Mouse (Mus musculus) forebrain, embryonic 15.5 days (tissue): ENCODE measurements around the gene Tmem213. TPM values are rescaled to one million over a fixed set of nuclear protein-coding genes. Genes with fewer than 3 reads are reported as not detected.

ENCODE experiments used
- ATAC-seq: fragments of 200-750 bp; cut with Nextera tagmentation; replicated peaks from 2 replicates; pipeline ENCODE4 v1.8.0; 2017; ENCODE audit warnings: mild to moderate bottlenecking, moderate TSS enrichment, moderate library complexity
- H3K27ac ChIP-seq: fragments of 300-500 bp; sonication (generic); replicated peaks from 2 replicates; pipeline ENCODE4 v1.5.1; 2015; ENCODE audit warnings: mild to moderate bottlenecking, inconsistent platforms
- H3K27me3 ChIP-seq: fragments of 300-500 bp; sonication (generic); 2 replicates; pipeline ENCODE4 v1.6.1; 2015; ENCODE audit warnings: inconsistent platforms
- H3K36me3 ChIP-seq: fragments of 300-500 bp; sonication (generic); 2 replicates; pipeline ENCODE4 v1.6.1; 2015; ENCODE audit warnings: mild to moderate bottlenecking, inconsistent platforms
- H3K4me1 ChIP-seq: fragments of 300-500 bp; sonication (generic); 2 replicates; pipeline ENCODE4 v1.6.1; 2015; ENCODE audit warnings: inconsistent platforms
- H3K4me2 ChIP-seq: fragments of 300-500 bp; sonication (generic); replicated peaks from 2 replicates; pipeline ENCODE4 v1.6.1; 2015; ENCODE audit warnings: mild to moderate bottlenecking, inconsistent platforms
- H3K4me3 ChIP-seq: fragments of 300-500 bp; sonication (generic); 2 replicates; pipeline ENCODE4 v1.5.1; 2015; ENCODE audit warnings: mild to moderate bottlenecking, inconsistent platforms
- H3K9ac ChIP-seq: fragments of 300-500 bp; sonication (generic); replicated peaks from 2 replicates; pipeline ENCODE4 v1.6.1; 2015; ENCODE audit warnings: mild to moderate bottlenecking, inconsistent platforms
- H3K9me3 ChIP-seq: fragments of 300-500 bp; sonication (generic); 2 replicates; pipeline ENCODE4 v1.6.1; 2016; ENCODE audit warnings: inconsistent platforms
- WGBS: fragments of 180-500 bp; shearing (Covaris S2); methylation state at CpG from one replicate; pipeline ENCODE4 v1.1.7; 2015; ENCODE audit warnings: mixed read lengths; 5-methylcytosine and 5-hydroxymethylcytosine counted together
- polyA plus RNA-seq: library from polyadenylated mRNA; unstranded; fragments of >200 nt; fragmentation: Nextera tagmentation; extraction: Ambion mirVana; gene quantifications from 2 replicates; pipeline ENCODE4 v1.2.1, GENCODE M21; 2015

Gene Tmem213
- polyA plus RNA-seq, 1 experiment from 2014 or later = not detected

GRCm38 (mm10) chr6:38120681-38121371 is 11.8 kb downstream of the Tmem213 start:
- Histone ChIP-seq H3K9ac (no peak overlapping the region), H3K4me3 (no peak overlapping the region), H3K9me3 (no peaks in the 10 kb centered on the region), H3K4me2 (no peak overlapping the region), H3K36me3 (peaks cover 16% of the 10 kb centered on the region), H3K27me3 (no peaks in the 10 kb centered on the region), H3K27ac (no peak overlapping the region), H3K4me1 (no peaks in the 10 kb centered on the region)
- no peak for ATAC-seq
- WGBS = 83% methylated on average over 9 of the region's 9 CpGs

GRCm38 (mm10) chr6:38121843-38122242 is 12.8 kb downstream of the Tmem213 start:
- H3K4me2 ChIP-seq = no peak overlapping the region

GRCm38 (mm10) chr6:38122791-38123190 is 13.7 kb downstream of the Tmem213 start:
- Histone ChIP-seq H3K36me3 (peaks cover 29% of the 10 kb centered on the region), H3K4me1 (no peaks in the 10 kb centered on the region)

More at GRCm38 (mm10) chr6:38121843-38122242, 12.8 kb downstream of the Tmem213 start:
- no peaks in the 10 kb centered on the region for H3K27me3 ChIP-seq
- peaks cover 23% of the 10 kb centered on the region for H3K36me3 ChIP-seq
- H3K9me3 ChIP-seq = no peaks in the 10 kb centered on the region
- no peak overlapping the region for H3K9ac ChIP-seq
- no peak overlapping the region for H3K4me3 ChIP-seq
- ATAC-seq = no peak
- no peaks in the 10 kb centered on the region for H3K4me1 ChIP-seq
- no peak overlapping the region for H3K27ac ChIP-seq
- 90% methylated on average over 5 of the region's 5 CpGs for WGBS

GRCm38 (mm10) chr6:38123471-38124206 is 14.6 kb downstream of the Tmem213 start:
- no peak overlapping the region for H3K27ac ChIP-seq
- peaks cover 37% of the 10 kb centered on the region for H3K36me3 ChIP-seq
- H3K4me3 ChIP-seq = no peak overlapping the region
- H3K4me1 ChIP-seq = no peaks in the 10 kb centered on the region
- no peak for ATAC-seq
- H3K9ac ChIP-seq = no peak overlapping the region
- H3K9me3 ChIP-seq = no peaks in the 10 kb centered on the region
- no peaks in the 10 kb centered on the region for H3K27me3 ChIP-seq
- 81% methylated on average over 18 of the region's 18 CpGs for WGBS
- no peak overlapping the region for H3K4me2 ChIP-seq

More at GRCm38 (mm10) chr6:38122791-38123190, 13.7 kb downstream of the Tmem213 start:
- Histone ChIP-seq H3K4me2 (no peak overlapping the region), H3K4me3 (no peak overlapping the region), H3K9me3 (no peaks in the 10 kb centered on the region), H3K27me3 (no peaks in the 10 kb centered on the region), H3K9ac (no peak overlapping the region), H3K27ac (no peak overlapping the region)
- no peak for ATAC-seq
- whole genome bisulfite sequencing = 73% methylated on average over 6 of the region's 6 CpGs

GRCm38 (mm10) chr6:38124207-38124835 is 15.3 kb downstream of the Tmem213 start, which contains the start of gene Atp6v0a4:
Gene Atp6v0a4, minus strand, starts transcription at chr6:38124586.
- Histone ChIP-seq H3K27ac (no peak within 1 kb of the TSS), H3K4me1 (no peaks in the 10 kb centered on the region), H3K36me3 (peaks cover 40% of the 10 kb centered on the region), H3K27me3 (no peaks in the 10 kb centered on the region), H3K4me3 (no peak within 1 kb of the TSS), H3K9me3 (no peaks in the 10 kb centered on the region), H3K9ac (no peak within 1 kb of the TSS), H3K4me2 (no peak within 1 kb of the TSS)
- WGBS = 93% methylated on average over 7 of the region's 7 CpGs
- ATAC-seq = no peak

- Histone ChIP-seq H3K9me3 (no peaks in the 10 kb centered on the region), H3K36me3 (peaks cover 46% of the 10 kb centered on the region), H3K4me1 (no peaks in the 10 kb centered on the region), H3K4me2 (no peak overlapping the region), H3K4me3 (no peak overlapping the region), H3K9ac (no peak overlapping the region), H3K27ac (no peak overlapping the region), H3K27me3 (no peaks in the 10 kb centered on the region)
- ATAC-seq = no peak
- 97% methylated on average over 5 of the region's 5 CpGs for WGBS
These were observed 15.8 kb downstream of the Tmem213 start for GRCm38 (mm10) chr6:38124882-38125281.

- no peak overlapping the region for H3K27ac ChIP-seq
- H3K9ac ChIP-seq = no peak overlapping the region
- H3K36me3 ChIP-seq = peaks cover 52% of the 10 kb centered on the region
- H3K4me3 ChIP-seq = no peak overlapping the region
- no peaks in the 10 kb centered on the region for H3K9me3 ChIP-seq
- H3K27me3 ChIP-seq = no peaks in the 10 kb centered on the region
- ATAC-seq = no peak
- 92% methylated on average over 3 of the region's 3 CpGs for WGBS
- H3K4me2 ChIP-seq = no peak overlapping the region
- H3K4me1 ChIP-seq = no peaks in the 10 kb centered on the region
These were observed 16.4 kb downstream of the Tmem213 start for GRCm38 (mm10) chr6:38125462-38125861.

GRCm38 (mm10) chr6:38128115-38128514 is 19.1 kb downstream of the Tmem213 start:
- Histone ChIP-seq H3K4me1 (no peaks in the 10 kb centered on the region), H3K4me3 (no peak overlapping the region), H3K9me3 (no peaks in the 10 kb centered on the region), H3K36me3 (peaks cover 66% of the 10 kb centered on the region), H3K27ac (no peak overlapping the region), H3K4me2 (no peak overlapping the region), H3K27me3 (no peaks in the 10 kb centered on the region), H3K9ac (no peak overlapping the region)
- WGBS = 93% methylated on average over 14 of the region's 14 CpGs
- ATAC-seq = no peak

- WGBS = 97% methylated on average over 5 of the region's 5 CpGs
- no peak overlapping the region for H3K4me2 ChIP-seq
- H3K9ac ChIP-seq = no peak overlapping the region
- ATAC-seq = no peak
- no peaks in the 10 kb centered on the region for H3K9me3 ChIP-seq
- H3K27ac ChIP-seq = no peak overlapping the region
- peaks cover 3% of the 10 kb centered on the region; the same call in 1 of the 2 replicates for H3K4me1 ChIP-seq
- H3K36me3 ChIP-seq = peaks cover 59% of the 10 kb centered on the region
- no peak overlapping the region for H3K4me3 ChIP-seq
- H3K27me3 ChIP-seq = no peaks in the 10 kb centered on the region
These were observed 20.8 kb downstream of the Tmem213 start for GRCm38 (mm10) chr6:38129883-38130282.

GRCm38 (mm10) chr6:38131801-38132231 is 22.8 kb downstream of the Tmem213 start:
- Histone ChIP-seq H3K4me1 (peaks cover 5% of the 10 kb centered on the region; the same call in 1 of the 2 replicates), H3K36me3 (peaks cover 65% of the 10 kb centered on the region), H3K9ac (no peak overlapping the region), H3K27me3 (no peaks in the 10 kb centered on the region), H3K4me2 (no peak overlapping the region), H3K27ac (no peak overlapping the region), H3K4me3 (no peak overlapping the region), H3K9me3 (no peaks in the 10 kb centered on the region)
- 87% methylated on average over 4 of the region's 4 CpGs for WGBS
- ATAC-seq = no peak

- Histone ChIP-seq H3K4me1 (peaks cover 5% of the 10 kb centered on the region; the same call in 1 of the 2 replicates), H3K27ac (no peak overlapping the region), H3K36me3 (peaks cover 61% of the 10 kb centered on the region), H3K9me3 (no peaks in the 10 kb centered on the region), H3K4me2 (no peak overlapping the region), H3K9ac (no peak overlapping the region), H3K27me3 (no peaks in the 10 kb centered on the region), H3K4me3 (no peak overlapping the region)
- peak; percentile 32 for ATAC-seq
- 84% methylated on average over 8 of the region's 8 CpGs for WGBS
These were observed 25.9 kb downstream of the Tmem213 start for GRCm38 (mm10) chr6:38134806-38135559.
